ENCODE assay signal across 8 mouse cellular contexts in the genomic region with DNA sequence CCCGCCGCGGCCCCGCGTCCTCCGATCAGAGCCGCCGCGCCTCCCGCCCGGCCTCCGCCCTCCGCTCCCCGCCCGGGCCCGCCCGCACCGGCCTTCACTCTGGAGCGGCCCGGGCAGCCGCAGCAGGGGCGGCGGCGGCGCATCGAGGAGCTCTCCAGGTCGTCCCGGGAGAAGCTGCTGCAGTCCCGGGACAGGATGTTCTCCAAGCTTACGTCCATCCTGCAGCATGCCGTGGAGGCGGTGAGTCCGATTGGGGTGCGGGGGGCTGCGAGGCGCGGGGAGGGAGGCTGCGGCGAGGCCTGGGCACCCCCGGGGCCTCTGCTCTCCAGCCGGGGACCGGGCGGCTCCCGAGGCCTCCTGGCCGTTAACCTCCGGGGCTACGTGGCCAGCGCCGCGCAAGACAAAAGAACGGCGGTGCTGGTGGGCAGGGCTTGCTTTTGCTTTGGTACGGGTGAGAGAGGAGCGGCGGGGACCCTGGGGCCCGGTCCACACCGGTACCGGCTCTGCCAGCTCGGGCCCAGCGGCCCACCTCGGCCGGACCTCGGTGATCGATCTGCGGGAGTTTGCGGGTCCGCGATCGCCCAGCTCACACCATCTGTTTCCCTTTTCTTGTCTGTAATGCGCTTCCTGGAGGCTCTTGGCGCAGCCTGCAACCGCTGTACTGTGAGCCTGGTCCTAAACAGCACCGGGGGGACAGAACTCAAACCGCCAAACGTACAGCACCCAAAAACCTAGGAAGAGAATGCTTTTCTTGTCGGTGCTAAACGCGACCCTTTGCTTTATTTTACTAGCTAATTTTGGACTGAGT. TPM values are rescaled to one million over a fixed set of nuclear protein-coding genes. Genes with fewer than 3 reads are reported as not detected.
DNase-seq lines count a peak whose midpoint lies in the region; ATAC-seq and TF ChIP-seq lines count a peak whose summit lies in the region.

No protein-coding gene starts in this region.

- peaks cover 5% of the 10 kb centered on the region; the same call in 1 of the 2 replicates for H3K4me1 ChIP-seq in embryonic facial prominence, embryonic 11.5 days (ENCODE audit: control insufficient read depth, insufficient read depth, low read length)
- H3K4me1 ChIP-seq in kidney, postnatal 0 days (replicated peaks; ENCODE audit: insufficient read depth, low read length), result peaks cover 27% of the 10 kb centered on the region
- H3K4me1 ChIP-seq in lung, adult 2 months (ENCODE audit: control insufficient read depth, insufficient read depth, low read length), result peaks cover 39% of the 10 kb centered on the region
- peaks cover 62% of the 10 kb centered on the region for H3K4me1 ChIP-seq in neural tube, embryonic 15.5 days

- no peak for TF ChIP-seq POLR2A in lung, adult 2 months (IDR thresholded peaks at IDR 0.05; ENCODE audit: borderline replicate concordance, extremely low read depth, low read depth, low read length)

- TF ChIP-seq CTCF in C2C12 (IDR thresholded peaks at IDR 0.05; ENCODE audit: control insufficient read depth, insufficient read depth, insufficient read length), result no peak
- TF ChIP-seq CTCF in kidney, postnatal 0 days (IDR thresholded peaks at IDR 0.05; ENCODE audit: low read depth), result 0 out of 2 replicates have a peak, but pooled peaks have one; percentile 1
- no peak for TF ChIP-seq CTCF in lung, adult 2 months (IDR thresholded peaks at IDR 0.05; ENCODE audit: insufficient read depth, low read length)

- no peaks in the 10 kb centered on the region for H3K27me3 ChIP-seq in C2C12 (ENCODE audit: control insufficient read depth, insufficient read depth, insufficient read length)
- no peaks in the 10 kb centered on the region for H3K27me3 ChIP-seq in embryonic facial prominence, embryonic 11.5 days (ENCODE audit: control insufficient read depth, insufficient read depth, low read length)
- no peaks in the 10 kb centered on the region for H3K27me3 ChIP-seq in kidney, postnatal 0 days (ENCODE audit: insufficient read depth, low read length)
- no peaks in the 10 kb centered on the region for H3K27me3 ChIP-seq in neural tube, embryonic 15.5 days (replicated peaks)

- peak overlapping the region; percentile 77 for H3K4me3 ChIP-seq in C2C12 (ENCODE audit: insufficient read depth, poor library complexity, severe bottlenecking)
- peak overlapping the region; percentile 96 for H3K4me3 ChIP-seq in embryonic facial prominence, embryonic 11.5 days (ENCODE audit: low read depth, low read length)
- peak overlapping the region; percentile 99 for H3K4me3 ChIP-seq in kidney, postnatal 0 days (replicated peaks; ENCODE audit: low read depth, low read length)
- H3K4me3 ChIP-seq in lung, adult 2 months (replicated peaks; ENCODE audit: extremely low read depth, low read depth, low read length), result peak overlapping the region; percentile 91
- H3K4me3 ChIP-seq in neural tube, embryonic 15.5 days (replicated peaks), result peak overlapping the region; percentile 96

- peaks cover 6% of the 10 kb centered on the region for H3K36me3 ChIP-seq in C2C12 (ENCODE audit: control insufficient read depth, insufficient read depth)
- H3K36me3 ChIP-seq in embryonic facial prominence, embryonic 11.5 days (replicated peaks; ENCODE audit: control insufficient read depth, insufficient read depth, low read depth, low read length), result no peaks in the 10 kb centered on the region
- H3K36me3 ChIP-seq in kidney, postnatal 0 days (ENCODE audit: insufficient read depth, low read length), result no peaks in the 10 kb centered on the region
- no peaks in the 10 kb centered on the region for H3K36me3 ChIP-seq in neural tube, embryonic 15.5 days

- H3K4me2 ChIP-seq in embryonic facial prominence, embryonic 11.5 days (ENCODE audit: low read depth, low read length), result peak overlapping the region; percentile 47
- peak overlapping the region; percentile 66 for H3K4me2 ChIP-seq in kidney, postnatal 0 days (ENCODE audit: low read length)
- peak overlapping the region; percentile 66 for H3K4me2 ChIP-seq in neural tube, embryonic 15.5 days

- under 1% methylated on average over 71 of the region's 78 CpGs for WGBS in embryonic facial prominence, embryonic 11.5 days
- 0% methylated on average over 73 of the region's 78 CpGs for WGBS in kidney, postnatal 0 days
- 1% methylated on average over 76 of the region's 78 CpGs for WGBS in lung, adult 2 months
- WGBS in neural tube, embryonic 15.5 days, result under 1% methylated on average over 69 of the region's 78 CpGs

- no peaks in the 10 kb centered on the region for H3K9me3 ChIP-seq in embryonic facial prominence, embryonic 11.5 days (replicated peaks; ENCODE audit: control insufficient read depth, low read length)
- H3K9me3 ChIP-seq in kidney, postnatal 0 days (replicated peaks; ENCODE audit: low read length), result no peaks in the 10 kb centered on the region
- no peaks in the 10 kb centered on the region for H3K9me3 ChIP-seq in neural tube, embryonic 15.5 days (replicated peaks)

- H3K79me3 ChIP-seq in C2C12 (ENCODE audit: low read depth), result peaks cover 71% of the 10 kb centered on the region

- peak; percentile 53 for ATAC-seq in embryonic facial prominence, embryonic 11.5 days (replicated peaks; ENCODE audit: insufficient number of reproducible peaks, low FRiP score, low TSS enrichment, low read depth)
- peak; percentile 42 for ATAC-seq in kidney, postnatal 0 days (replicated peaks; ENCODE audit: low FRiP score, low read depth)
- ATAC-seq in neural tube, embryonic 15.5 days (ENCODE audit: low FRiP score), result peak; percentile 53

- H3K27ac ChIP-seq in embryonic facial prominence, embryonic 11.5 days (replicated peaks; ENCODE audit: low read depth, low read length), result peak overlapping the region; percentile 94
- H3K27ac ChIP-seq in kidney, postnatal 0 days, result peak overlapping the region; percentile 98
- peak overlapping the region; percentile 96 for H3K27ac ChIP-seq in neural tube, embryonic 15.5 days (replicated peaks)

- H3ac ChIP-seq in C2C12 (ENCODE audit: control insufficient read depth, insufficient read length, low read depth), result peak overlapping the region; percentile 95

- H3K79me2 ChIP-seq in C2C12 (ENCODE audit: control insufficient read depth, insufficient read depth), result peaks cover 85% of the 10 kb centered on the region

- H3K9ac ChIP-seq in embryonic facial prominence, embryonic 11.5 days (replicated peaks; ENCODE audit: low read length), result peak overlapping the region; percentile 98
- H3K9ac ChIP-seq in kidney, postnatal 0 days (ENCODE audit: low read depth, low read length), result peak overlapping the region; percentile 100
- peak overlapping the region; percentile 100 for H3K9ac ChIP-seq in neural tube, embryonic 15.5 days (replicated peaks)

- peak; percentile 64 for DNase-seq in Muller cell, postnatal 12 days (ENCODE audit: inconsistent ontology term)
- peak; percentile 65 for DNase-seq in embryonic facial prominence, embryonic 11.5 days (ENCODE audit: low spot score)
- peak; percentile 41 for DNase-seq in heart, adult 8-10 months (ENCODE audit: low spot score)
- DNase-seq in kidney, postnatal 0 days (ENCODE audit: low spot score), result peak; percentile 76
- peak; percentile 72 for DNase-seq in lung, adult 2 months
- DNase-seq in urinary bladder, postnatal 25 days (ENCODE audit: low spot score), result peak; percentile 37

TF ChIP-seq in C2C12, 6 proteins besides CTCF, POLR2A, EP300 and RAD21:
- TF ChIP-seq MYOD1 (IDR thresholded peaks at IDR 0.05; ENCODE audit: control insufficient read depth, insufficient read length, low read depth), result no peak
- no peak for TF ChIP-seq USF1 (IDR thresholded peaks at IDR 0.05; ENCODE audit: low read depth)
- TF ChIP-seq FOSL1 (IDR thresholded peaks at IDR 0.05; ENCODE audit: insufficient read depth, low read length, poor library complexity, severe bottlenecking), result no peak
- TF ChIP-seq MAX (IDR thresholded peaks at IDR 0.05), result no peak
- no peak for TF ChIP-seq MYOG (IDR thresholded peaks at IDR 0.05; ENCODE audit: control insufficient read depth, extremely low read depth, insufficient read length)
- TF ChIP-seq CEBPB (IDR thresholded peaks at IDR 0.05; ENCODE audit: low read depth), result no peak

RNA-seq across cellular contexts. Expression of a gene that starts 0.9 kb away (rescaled TPM):
- polyA plus RNA-seq in C2C12 (2012; fragmentation: generic; extraction: Trizol), result 7.3 TPM
- 14.9 and 16.4 TPM in 2 replicates for polyA plus RNA-seq in embryonic facial prominence, embryonic 11.5 days (2014; fragmentation: Nextera tagmentation; extraction: Ambion mirVana)
- total RNA-seq in heart, adult 8-10 months (2022), result 10 to 100 TPM in 3 of 4 experiments, 1 to 10 TPM in 1; 9.8 to 11.6 (median 10.8) TPM
- 12.6 and 12.8 TPM in 2 replicates for polyA plus RNA-seq in kidney, postnatal 0 days (2015; fragmentation: Nextera tagmentation; extraction: Ambion mirVana)
- 12.7 and 17.5 TPM in 2 replicates for polyA plus RNA-seq in lung, adult 2 months (2012; rRNA removed)
- 12.6 and 12.9 TPM in 2 replicates for polyA plus RNA-seq in neural tube, embryonic 15.5 days (2015; fragmentation: Nextera tagmentation; extraction: Ambion mirVana)

RNA-seq across cellular contexts. Expression of a gene that starts 46.6 kb away (rescaled TPM):
- 9.8 TPM for polyA plus RNA-seq in C2C12 (2012; fragmentation: generic; extraction: Trizol)
- polyA plus RNA-seq in embryonic facial prominence, embryonic 11.5 days (2014; fragmentation: Nextera tagmentation; extraction: Ambion mirVana), result 22.8 and 24.2 TPM in 2 replicates
- total RNA-seq in heart, adult 8-10 months (2022), result 100 to 1,000 TPM; 450 to 472 (median 462) TPM
- polyA plus RNA-seq in kidney, postnatal 0 days (2015; fragmentation: Nextera tagmentation; extraction: Ambion mirVana), result 40.5 and 41.2 TPM in 2 replicates
- polyA plus RNA-seq in lung, adult 2 months (2012; rRNA removed), result 53.6 and 71.3 TPM in 2 replicates
- 58.6 and 58.7 TPM in 2 replicates for polyA plus RNA-seq in neural tube, embryonic 15.5 days (2015; fragmentation: Nextera tagmentation; extraction: Ambion mirVana)

Comparison
In these comparisons a context has a peak if more than half of its experiments do, and no peak if none do; other contexts are left out.
1. Peak in every context shown above with its lines: DNase-seq, ATAC-seq, H3K4me3 ChIP-seq and H3K27ac ChIP-seq.